Mouse (Mus musculus) embryonic facial prominence, embryonic 12.5 days (tissue): ENCODE measurements around the gene Slc2a12. TPM values are rescaled to one million over a fixed set of nuclear protein-coding genes. Genes with fewer than 3 reads are reported as not detected.

ENCODE experiments used
- ATAC-seq: fragments of 200-750 bp; cut with Nextera tagmentation; 2 replicates; pipeline ENCODE4 v1.8.0; 2017; ENCODE audit not compliant: insufficient number of reproducible peaks, insufficient read depth, low FRiP score, low TSS enrichment
- H3K27ac ChIP-seq: fragments of 300-500 bp; sonication (generic); 2 replicates; pipeline ENCODE4 v1.5.1; 2016; ENCODE audit warnings: mild to moderate bottlenecking
- H3K27me3 ChIP-seq: fragments of 300-500 bp; sonication (generic); 2 replicates; pipeline ENCODE4 v1.6.1; 2016; ENCODE audit warnings: mild to moderate bottlenecking, moderate library complexity
- H3K36me3 ChIP-seq: fragments of 300-500 bp; sonication (generic); 2 replicates; pipeline ENCODE4 v1.6.1; 2016; ENCODE audit warnings: mild to moderate bottlenecking
- H3K4me1 ChIP-seq: fragments of 300-500 bp; sonication (generic); 2 replicates; pipeline ENCODE4 v1.6.1; 2016
- H3K4me2 ChIP-seq: fragments of 300-500 bp; sonication (generic); replicated peaks from 2 replicates; pipeline ENCODE4 v1.6.1; 2016; ENCODE audit warnings: mild to moderate bottlenecking, moderate library complexity
- H3K4me3 ChIP-seq: fragments of 300-500 bp; sonication (generic); 2 replicates; pipeline ENCODE4 v1.5.1; 2016; ENCODE audit warnings: mild to moderate bottlenecking
- H3K9ac ChIP-seq: fragments of 300-500 bp; sonication (generic); 2 replicates; pipeline ENCODE4 v1.6.1; 2016; ENCODE audit warnings: mild to moderate bottlenecking, moderate library complexity
- H3K9me3 ChIP-seq: fragments of 300-500 bp; sonication (generic); 2 replicates; pipeline ENCODE4 v1.6.1; 2016; ENCODE audit warnings: mild to moderate bottlenecking, moderate library complexity
- WGBS: fragments of 180-500 bp; shearing (Covaris S2); methylation state at CpG from one replicate; pipeline ENCODE4 v1.1.7; 2016; 5-methylcytosine and 5-hydroxymethylcytosine counted together
- polyA plus RNA-seq: library from polyadenylated mRNA; unstranded; fragments of >200 nt; fragmentation: Nextera tagmentation; extraction: Ambion mirVana; gene quantifications from 2 replicates; pipeline ENCODE4 v1.2.1, GENCODE M21; 2016

Slc2a12 gene
- polyA plus RNA-seq, result 2.2 and 3.0 TPM in 2 replicates

- Histone ChIP-seq H3K27me3 (no peaks in the 10 kb centered on the region), H3K4me2 (peak within 1 kb of the TSS; percentile 60), H3K4me3 (peak within 1 kb of the TSS; percentile 47), H3K9me3 (no peaks in the 10 kb centered on the region), H3K9ac (peak within 1 kb of the TSS; percentile 40; the same call in 1 of the 2 replicates), H3K4me1 (peaks cover 3% of the 10 kb centered on the region; the same call in 1 of the 2 replicates), H3K27ac (peak within 1 kb of the TSS; percentile 79), H3K36me3 (no peaks in the 10 kb centered on the region)
- ATAC-seq, result peak; percentile 77; the same call in 1 of the 2 replicates
- WGBS, result 2% methylated on average over 40 of the region's 40 CpGs
These were observed at the start of gene Slc2a12 for GRCm38 (mm10) chr10:22644853-22645491. Gene Slc2a12, plus strand, starts transcription at chr10:22645011.

- Histone ChIP-seq H3K4me3 (no peak overlapping the region), H3K27me3 (no peaks in the 10 kb centered on the region), H3K4me2 (no peak overlapping the region), H3K4me1 (no peaks in the 10 kb centered on the region), H3K9me3 (no peaks in the 10 kb centered on the region), H3K27ac (no peak overlapping the region), H3K36me3 (no peaks in the 10 kb centered on the region), H3K9ac (no peak overlapping the region)
- WGBS, result 84% methylated on average over 8 of the region's 8 CpGs
- ATAC-seq, result no peak
These were observed 45.8 kb upstream of the Slc2a12 start for GRCm38 (mm10) chr10:22598908-22599480.

DNA sequence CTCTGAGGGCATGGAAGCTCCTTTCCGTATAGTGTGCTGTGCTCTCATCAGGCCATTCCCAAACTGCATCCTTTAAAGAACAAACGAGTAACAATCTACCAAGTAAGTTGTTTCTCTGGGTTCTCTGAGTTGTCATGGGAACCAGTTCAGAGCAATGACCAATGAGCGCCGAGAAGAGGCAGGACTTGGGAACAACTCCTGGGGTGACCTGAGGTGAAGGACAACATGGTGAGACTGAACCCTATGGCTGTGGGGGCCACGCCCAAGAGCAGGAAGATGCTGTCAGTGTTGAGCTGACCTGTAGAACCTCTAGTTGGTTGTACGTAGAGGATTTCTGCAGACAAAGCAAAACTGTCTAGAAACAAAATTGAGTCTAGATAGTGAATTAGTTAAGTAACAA is 43.8 kb upstream of the Slc2a12 start:
- no peak for ATAC-seq
- no peaks in the 10 kb centered on the region for H3K27me3 ChIP-seq
- no peaks in the 10 kb centered on the region for H3K36me3 ChIP-seq
- no peak overlapping the region for H3K4me2 ChIP-seq
- no peak overlapping the region for H3K4me3 ChIP-seq
- no peaks in the 10 kb centered on the region for H3K4me1 ChIP-seq
- no peak overlapping the region for H3K27ac ChIP-seq
- H3K9ac ChIP-seq, result no peak overlapping the region
- no peaks in the 10 kb centered on the region for H3K9me3 ChIP-seq
- WGBS, result 84% methylated on average over 6 of the region's 6 CpGs

- H3K4me2 ChIP-seq, result no peak overlapping the region
- no peaks in the 10 kb centered on the region for H3K36me3 ChIP-seq
- H3K9ac ChIP-seq, result no peak overlapping the region
- no peaks in the 10 kb centered on the region for H3K9me3 ChIP-seq
- no peak for ATAC-seq
- no peak overlapping the region for H3K27ac ChIP-seq
- no peaks in the 10 kb centered on the region for H3K27me3 ChIP-seq
- 69% methylated on average over 2 of the region's 2 CpGs for WGBS
- H3K4me1 ChIP-seq, result peaks cover 4% of the 10 kb centered on the region; the same call in 1 of the 2 replicates
- no peak overlapping the region for H3K4me3 ChIP-seq
These were observed 40.0 kb upstream of the Slc2a12 start for GRCm38 (mm10) chr10:22604801-22605200.

- Histone ChIP-seq H3K4me3 (no peak overlapping the region), H3K27me3 (no peaks in the 10 kb centered on the region), H3K9ac (no peak overlapping the region), H3K4me2 (no peak overlapping the region), H3K36me3 (no peaks in the 10 kb centered on the region), H3K4me1 (peaks cover 4% of the 10 kb centered on the region; the same call in 1 of the 2 replicates), H3K9me3 (no peaks in the 10 kb centered on the region), H3K27ac (0 out of 2 replicates have a peak overlapping the region, but pooled peaks have one; percentile 23)
- 0 out of 2 replicates have a peak, but pooled peaks have one; percentile 52 for ATAC-seq
- 74% methylated on average over 5 of the region's 5 CpGs for WGBS
These were observed 36.5 kb upstream of the Slc2a12 start for GRCm38 (mm10) chr10:22608273-22608672.

GRCm38 (mm10) chr10:22608799-22609357 is 35.9 kb upstream of the Slc2a12 start:
- Histone ChIP-seq H3K27me3 (no peaks in the 10 kb centered on the region), H3K27ac (peak overlapping the region; percentile 23; the same call in 1 of the 2 replicates), H3K4me1 (peaks cover 4% of the 10 kb centered on the region; the same call in 1 of the 2 replicates), H3K9ac (no peak overlapping the region), H3K36me3 (no peaks in the 10 kb centered on the region), H3K9me3 (no peaks in the 10 kb centered on the region), H3K4me2 (peak overlapping the region; percentile 44), H3K4me3 (peak overlapping the region; percentile 21)
- under 1% methylated on average over 11 of the region's 11 CpGs for WGBS
- no peak for ATAC-seq

- Histone ChIP-seq H3K27ac (no peak overlapping the region), H3K4me2 (no peak overlapping the region), H3K4me1 (peaks cover 4% of the 10 kb centered on the region; the same call in 1 of the 2 replicates), H3K9ac (no peak overlapping the region), H3K4me3 (no peak overlapping the region), H3K36me3 (no peaks in the 10 kb centered on the region), H3K27me3 (no peaks in the 10 kb centered on the region), H3K9me3 (no peaks in the 10 kb centered on the region)
- 77% methylated on average over 5 of the region's 5 CpGs for WGBS
- no peak for ATAC-seq
These were observed 31.5 kb upstream of the Slc2a12 start for GRCm38 (mm10) chr10:22613301-22613700.

- no peaks in the 10 kb centered on the region for H3K4me1 ChIP-seq
- H3K4me2 ChIP-seq, result no peak overlapping the region
- 90% methylated on average over 8 of the region's 8 CpGs for WGBS
- H3K27ac ChIP-seq, result no peak overlapping the region
- H3K9ac ChIP-seq, result no peak overlapping the region
- no peaks in the 10 kb centered on the region for H3K27me3 ChIP-seq
- H3K9me3 ChIP-seq, result 0 out of 2 replicates have a peak, but pooled peaks cover 4% of the 10 kb centered on the region
- no peak overlapping the region for H3K4me3 ChIP-seq
- no peak for ATAC-seq
- H3K36me3 ChIP-seq, result no peaks in the 10 kb centered on the region
These were observed 30.3 kb upstream of the Slc2a12 start for GRCm38 (mm10) chr10:22614554-22614953.

GRCm38 (mm10) chr10:22615309-22615708 is 29.5 kb upstream of the Slc2a12 start:
- WGBS, result 50% methylated on average over 10 of the region's 10 CpGs
- Histone ChIP-seq H3K9ac (no peak overlapping the region), H3K4me1 (no peaks in the 10 kb centered on the region), H3K27me3 (no peaks in the 10 kb centered on the region), H3K36me3 (no peaks in the 10 kb centered on the region), H3K4me2 (no peak overlapping the region), H3K4me3 (no peak overlapping the region), H3K9me3 (0 out of 2 replicates have a peak, but pooled peaks cover 6% of the 10 kb centered on the region), H3K27ac (no peak overlapping the region)
- ATAC-seq, result no peak

DNA sequence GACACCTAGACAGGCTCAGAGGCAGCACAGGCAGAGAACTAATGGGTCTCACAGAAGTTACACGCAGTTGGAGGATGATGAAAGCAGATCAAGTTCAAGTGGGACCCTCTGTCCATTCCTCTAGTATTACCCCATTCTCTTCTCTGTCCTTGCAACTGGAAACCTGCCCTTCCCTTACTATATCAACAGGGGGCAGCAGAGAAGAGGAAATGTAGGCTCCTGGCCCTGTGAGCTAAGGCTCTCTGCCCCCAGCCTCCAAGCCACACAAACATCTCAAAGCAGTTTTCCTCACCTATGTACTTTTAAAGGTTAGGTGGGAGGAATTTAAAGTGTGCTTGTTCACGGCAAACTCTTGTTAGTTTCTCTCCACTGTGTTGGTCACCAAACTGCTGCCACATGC is 26.0 kb upstream of the Slc2a12 start:
- no peaks in the 10 kb centered on the region for H3K27me3 ChIP-seq
- H3K9me3 ChIP-seq, result 0 out of 2 replicates have a peak, but pooled peaks cover 6% of the 10 kb centered on the region
- H3K4me1 ChIP-seq, result no peaks in the 10 kb centered on the region
- H3K4me3 ChIP-seq, result no peak overlapping the region
- no peak for ATAC-seq
- 52% methylated on average over 2 of the region's 2 CpGs for WGBS
- H3K9ac ChIP-seq, result no peak overlapping the region
- no peak overlapping the region for H3K4me2 ChIP-seq
- H3K27ac ChIP-seq, result no peak overlapping the region
- no peaks in the 10 kb centered on the region for H3K36me3 ChIP-seq

DNA sequence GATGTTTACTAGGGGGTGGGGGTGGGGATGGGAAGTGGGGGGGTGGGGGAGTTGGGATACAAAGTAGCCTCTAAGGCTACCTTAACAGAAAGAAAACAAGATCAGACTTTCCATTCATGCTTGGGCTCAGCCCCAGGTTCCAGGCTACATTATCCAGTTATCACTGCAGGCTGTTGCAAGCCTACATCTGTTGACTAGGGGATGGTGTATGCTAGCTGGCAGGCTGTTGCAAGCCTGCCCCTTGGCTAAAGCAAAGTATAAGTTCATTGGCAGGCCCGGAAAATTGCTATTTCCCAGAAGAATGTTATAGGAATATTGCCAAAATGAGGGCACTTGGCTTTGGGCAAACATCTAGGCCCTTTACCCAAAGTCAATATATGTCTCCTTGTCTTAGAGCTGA is 16.0 kb upstream of the Slc2a12 start:
- no peak overlapping the region for H3K4me3 ChIP-seq
- H3K9ac ChIP-seq, result no peak overlapping the region
- 84% methylated on average over 1 of the region's 1 CpGs for WGBS
- H3K36me3 ChIP-seq, result no peaks in the 10 kb centered on the region
- no peaks in the 10 kb centered on the region for H3K9me3 ChIP-seq
- no peaks in the 10 kb centered on the region for H3K27me3 ChIP-seq
- H3K4me1 ChIP-seq, result no peaks in the 10 kb centered on the region
- no peak overlapping the region for H3K4me2 ChIP-seq
- ATAC-seq, result no peak
- H3K27ac ChIP-seq, result no peak overlapping the region

DNA sequence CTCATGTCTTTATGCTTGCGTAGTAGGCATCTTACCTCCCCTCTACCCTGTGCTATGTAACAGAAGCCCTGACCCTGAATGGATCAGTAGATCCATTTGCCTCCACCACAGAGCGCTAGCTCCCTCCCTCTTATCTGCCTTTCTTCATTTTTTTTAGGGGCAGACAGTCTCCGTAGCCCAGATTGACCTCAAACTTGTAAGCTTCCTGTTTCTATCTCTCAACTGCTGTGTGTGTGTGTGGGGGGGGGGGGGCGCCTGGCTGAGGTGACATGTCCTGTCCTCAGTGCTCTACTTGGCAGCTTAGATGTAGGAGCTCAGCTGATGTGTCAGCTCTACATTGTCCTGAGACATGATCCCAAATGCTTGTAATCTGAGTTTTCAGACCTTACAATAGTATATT is 13.7 kb upstream of the Slc2a12 start:
- Histone ChIP-seq H3K27ac (no peak overlapping the region), H3K4me1 (no peaks in the 10 kb centered on the region), H3K9me3 (no peaks in the 10 kb centered on the region), H3K4me3 (no peak overlapping the region), H3K27me3 (no peaks in the 10 kb centered on the region), H3K36me3 (no peaks in the 10 kb centered on the region), H3K9ac (no peak overlapping the region), H3K4me2 (no peak overlapping the region)
- no peak for ATAC-seq
- 73% methylated on average over 4 of the region's 4 CpGs for WGBS
